In the genomic region with DNA sequence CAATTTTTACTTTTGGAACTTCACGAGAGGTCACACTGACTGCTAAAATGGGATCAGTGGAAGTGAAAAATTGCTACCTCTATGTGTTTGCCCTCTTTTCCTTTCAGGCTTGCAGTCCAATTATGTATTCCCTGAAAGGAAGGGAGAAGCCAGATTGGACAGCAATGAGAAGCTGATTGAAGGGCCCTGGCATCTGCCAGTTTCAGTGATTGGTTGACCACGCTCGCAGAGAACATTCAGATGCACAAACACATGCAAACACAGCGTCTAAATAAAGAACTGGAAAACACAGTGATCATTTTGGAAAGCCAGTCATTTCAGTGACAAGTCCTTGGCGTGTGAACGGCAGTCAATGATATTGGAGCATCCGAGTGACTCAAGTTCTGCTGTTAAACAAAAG, we compare ENCODE assay signal across 15 mouse cellular contexts.
A peak's percentile ranks its signal among the peaks of the same experiment; 100 is the strongest.
DNase-seq lines count a peak whose midpoint lies in the region; ATAC-seq and TF ChIP-seq lines count a peak whose summit lies in the region.
"Had no signal": no experiment of that assay in that cellular context is flagged by ENCODE, and none has a peak within 500 bp of the region (broad histone marks: within the 10 kb centered on the region; RNA-seq: fewer than 3 reads in every experiment).

No protein-coding gene starts in this region.

- ATAC-seq in hindbrain, embryonic 11.5 days (ENCODE audit: low FRiP score) = no peak
- ATAC-seq: hindbrain, embryonic 16.5 days had no signal

- no peak for TF ChIP-seq CTCF in layer of hippocampus, adult 2 months (conservative IDR thresholded peaks at IDR 0.05)

- WGBS in hindbrain, embryonic 11.5 days = 83% methylated on average over 7 of the region's 7 CpGs

- H3K4me2 ChIP-seq in hindbrain, embryonic 11.5 days (replicated peaks; ENCODE audit: low read depth, low read length) = no peak overlapping the region
- H3K4me2 ChIP-seq: limb, embryonic 15.5 days; lung, embryonic 15.5 days had no signal

- H3K36me3 ChIP-seq in hindbrain, embryonic 11.5 days (ENCODE audit: control insufficient read depth, insufficient read depth, low read length) = no peaks in the 10 kb centered on the region
- H3K36me3 ChIP-seq: limb, embryonic 15.5 days; lung, embryonic 15.5 days had no signal

- peak overlapping the region; percentile 47 for H3K4me3 ChIP-seq in layer of hippocampus, adult 2 months
- H3K4me3 ChIP-seq in hindbrain, embryonic 11.5 days (ENCODE audit: low read depth, low read length) = no peak overlapping the region
- H3K4me3 ChIP-seq: limb, embryonic 15.5 days; lung, embryonic 15.5 days had no signal

- no peaks in the 10 kb centered on the region for H3K27me3 ChIP-seq in hindbrain, embryonic 11.5 days (ENCODE audit: control insufficient read depth, insufficient read depth, low read length)
- H3K27me3 ChIP-seq: limb, embryonic 15.5 days; lung, embryonic 15.5 days had no signal

- H3K9ac ChIP-seq in hindbrain, embryonic 11.5 days (ENCODE audit: low read depth, low read length) = no peak overlapping the region
- H3K9ac ChIP-seq: limb, embryonic 15.5 days; lung, embryonic 15.5 days had no signal

- H3K4me1 ChIP-seq in hindbrain, embryonic 11.5 days (replicated peaks; ENCODE audit: control insufficient read depth, insufficient read depth, low read length) = no peaks in the 10 kb centered on the region
- H3K4me1 ChIP-seq: limb, embryonic 15.5 days; lung, embryonic 15.5 days had no signal

- peak overlapping the region; percentile 89 for H3K27ac ChIP-seq in layer of hippocampus, adult 2 months
- H3K27ac ChIP-seq in hindbrain, embryonic 11.5 days (ENCODE audit: low read depth, low read length) = no peak overlapping the region
- H3K27ac ChIP-seq: limb, embryonic 15.5 days; lung, embryonic 15.5 days had no signal

- intact Hi-C loops in heart, postnatal 25 days (cut with DNase I) = no loop called here

- DNase-seq in cerebellum, adult 9-10 months = peak; percentile 3
- no peak for DNase-seq in cerebellum, postnatal 25 days
- DNase-seq in heart, adult 8-10 months (ENCODE audit: low spot score) = peak; percentile 51
- no peak for DNase-seq in heart, postnatal 25 days (ENCODE audit: low spot score)
- DNase-seq in layer of hippocampus, adult 2 months (ENCODE audit: low spot score in 2 of 2) = peak; percentile 49 to 73
- peak; percentile 56 to 80 for DNase-seq in right cerebral cortex, postnatal 10 days (ENCODE audit: low spot score in 2 of 2)
- DNase-seq in hindbrain, embryonic 11.5 days (ENCODE audit: low spot score) = no peak
- no peak for DNase-seq in adipocyte (ENCODE audit: low spot score)
- DNase-seq: adrenal gland, postnatal 14 days; cerebellum, adult 11 months; kidney, adult 2 months; thymus, adult 2 months had no signal

- H3K9me3 ChIP-seq in hindbrain, embryonic 11.5 days (ENCODE audit: control insufficient read depth, low read length) = no peaks in the 10 kb centered on the region
- H3K9me3 ChIP-seq: limb, embryonic 15.5 days; lung, embryonic 15.5 days had no signal

Comparison
In these comparisons a context has a peak if more than half of its experiments do, and no peak if none do; other contexts are left out.
1. DNase-seq: peak in cerebellum, adult 9-10 months (single experiment), heart, adult 8-10 months (single experiment), layer of hippocampus, adult 2 months (2 of 2) and right cerebral cortex, postnatal 10 days (2 of 2); none in cerebellum, postnatal 25 days (0 of 2), heart, postnatal 25 days (single experiment), hindbrain, embryonic 11.5 days (single experiment) and adipocyte (single experiment).